8 mouse cellular contexts compared by ENCODE assay signal in the genomic region with DNA sequence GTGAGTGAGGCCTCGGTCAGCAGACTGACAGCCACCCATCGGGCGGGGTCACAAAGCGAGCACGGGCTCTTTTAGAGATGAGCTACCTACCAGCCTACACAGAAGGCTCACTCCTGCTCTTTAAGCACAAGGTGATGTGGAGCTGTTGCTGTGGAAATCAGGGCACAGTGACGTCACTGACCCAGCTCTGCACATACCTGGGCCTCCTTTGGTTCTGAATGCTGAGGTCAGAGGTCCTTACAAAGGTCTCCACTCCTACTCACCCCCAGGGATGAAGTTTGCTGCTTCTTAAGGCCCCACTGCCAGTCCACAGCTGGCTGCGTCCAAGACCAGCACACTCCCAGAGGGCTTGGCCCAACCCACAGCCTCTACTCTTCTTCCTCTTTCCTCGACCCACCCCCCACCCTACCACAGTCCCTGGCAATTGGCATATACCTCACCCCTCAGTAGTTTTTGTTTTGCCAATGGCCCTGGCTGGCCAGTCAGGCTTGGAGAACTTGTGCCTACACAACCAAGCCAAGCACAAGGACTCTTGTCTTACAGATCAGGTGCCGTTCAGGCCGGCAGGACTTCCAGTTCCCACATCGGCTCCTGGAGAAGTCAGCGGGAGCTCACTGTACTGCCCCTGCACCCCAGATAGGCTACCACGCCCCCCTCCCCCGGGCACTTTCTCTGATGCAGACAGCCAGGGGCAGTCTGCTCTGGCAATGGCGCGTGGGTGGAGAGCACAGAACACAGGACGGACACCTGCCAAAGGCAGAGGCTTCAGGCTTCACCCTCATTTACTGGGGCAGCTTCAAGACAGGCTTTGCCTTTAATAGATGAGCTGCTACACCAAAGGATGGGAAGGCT. TPM values are rescaled to one million over a fixed set of nuclear protein-coding genes. Genes with fewer than 3 reads are reported as not detected.
DNase-seq lines count a peak whose midpoint lies in the region; ATAC-seq and TF ChIP-seq lines count a peak whose summit lies in the region.

No protein-coding gene starts in this region.

- no peak for DNase-seq in layer of hippocampus, adult 2 months (ENCODE audit: low spot score in 2 of 2)
- no peak for DNase-seq in layer of hippocampus, adult 8-10 months (ENCODE audit: low spot score in 2 of 2)
- peak; percentile 59 for DNase-seq in urinary bladder, postnatal 14 days (ENCODE audit: low spot score)
- no peak for DNase-seq in urinary bladder, postnatal 4 days (ENCODE audit: low spot score in 2 of 2)
- no peak for DNase-seq in gastrocnemius, adult 18-20 months (ENCODE audit: low spot score)
- DNase-seq in frontal cortex, postnatal 25 days (ENCODE audit: low spot score in 2 of 2) = no peak

- peak overlapping the region; percentile 78 for H3K27ac ChIP-seq in layer of hippocampus, adult 2 months
- peak overlapping the region; percentile 46 for H3K27ac ChIP-seq in intestine, embryonic 16.5 days (ENCODE audit: low read length)

- no peaks in the 10 kb centered on the region for H3K9me3 ChIP-seq in intestine, embryonic 16.5 days (ENCODE audit: control insufficient read depth, low read length)

- peak overlapping the region; percentile 27; the same call in 1 of the 2 replicates for H3K9ac ChIP-seq in intestine, embryonic 16.5 days (ENCODE audit: low read depth, low read length)

- no peak for TF ChIP-seq CTCF in layer of hippocampus, adult 2 months (conservative IDR thresholded peaks at IDR 0.05)

- no peak overlapping the region for H3K4me2 ChIP-seq in intestine, embryonic 16.5 days (ENCODE audit: low read depth, low read length)

- H3K4me3 ChIP-seq in layer of hippocampus, adult 2 months = no peak overlapping the region
- no peak overlapping the region for H3K4me3 ChIP-seq in intestine, embryonic 16.5 days (ENCODE audit: low read length)

- no peaks in the 10 kb centered on the region for H3K27me3 ChIP-seq in intestine, embryonic 16.5 days (replicated peaks; ENCODE audit: control insufficient read depth, insufficient read depth, low read length)

- peaks cover 44% of the 10 kb centered on the region for H3K4me1 ChIP-seq in intestine, embryonic 16.5 days (ENCODE audit: control insufficient read depth, insufficient read depth, low read length)

- WGBS in intestine, embryonic 16.5 days = 54% methylated on average over 17 of the region's 17 CpGs

- ATAC-seq in intestine, embryonic 16.5 days = peak; percentile 14
- no peak for ATAC-seq in megakaryocyte-erythroid progenitor cell, adult 5-6 weeks (replicated peaks; ENCODE audit: low FRiP score, low TSS enrichment, poor library complexity, severe bottlenecking)

- H3K36me3 ChIP-seq in intestine, embryonic 16.5 days (ENCODE audit: control insufficient read depth, insufficient read depth, low read length) = no peaks in the 10 kb centered on the region; the same call in 1 of the 2 replicates

RNA-seq across cellular contexts. Expression of a gene that starts 14.1 kb away (rescaled TPM):
- total RNA-seq in layer of hippocampus, adult 2 months (2021) = 100 to 1,000 TPM; 187 to 201 TPM
- 100 to 1,000 TPM; 160 to 168 (median 167) TPM for total RNA-seq in layer of hippocampus, adult 8-10 months (2022)
- 17.0 and 24.3 TPM in 2 replicates for polyA plus RNA-seq in intestine, embryonic 16.5 days (2015; fragmentation: Nextera tagmentation; extraction: Ambion mirVana)
- 26.7 and 32.2 TPM in 2 replicates for total RNA-seq in megakaryocyte-erythroid progenitor cell, adult 5-6 weeks (2014; fragmentation: Nextera tagmentation)
- total RNA-seq in megakaryocyte-erythroid progenitor cell, adult 5-6 weeks (2017) = 5.6 and 8.6 TPM in 2 replicates
- total RNA-seq in gastrocnemius, adult 18-20 months (2021) = 1 to 10 TPM; 4.1 to 5.4 TPM

RNA-seq across cellular contexts. Expression of a gene that starts 39.2 kb away (rescaled TPM):
- total RNA-seq in layer of hippocampus, adult 2 months (2021) = 10 to 100 TPM; 46.2 to 57.9 TPM
- 10 to 100 TPM; 48.7 to 69.6 (median 65.9) TPM for total RNA-seq in layer of hippocampus, adult 8-10 months (2022)
- polyA plus RNA-seq in intestine, embryonic 16.5 days (2015; fragmentation: Nextera tagmentation; extraction: Ambion mirVana) = 16.7 and 18.2 TPM in 2 replicates
- total RNA-seq in megakaryocyte-erythroid progenitor cell, adult 5-6 weeks (2014; fragmentation: Nextera tagmentation) = 23.0 and 24.6 TPM in 2 replicates
- 5.6 and 13.0 TPM in 2 replicates for total RNA-seq in megakaryocyte-erythroid progenitor cell, adult 5-6 weeks (2017)
- 1 to 10 TPM; 1.6 to 2.2 TPM for total RNA-seq in gastrocnemius, adult 18-20 months (2021)

RNA-seq across cellular contexts. Expression of a gene that starts 41.8 kb away (rescaled TPM):
- 10 to 100 TPM; 20.2 to 21.1 TPM for total RNA-seq in layer of hippocampus, adult 2 months (2021)
- total RNA-seq in layer of hippocampus, adult 8-10 months (2022) = 10 to 100 TPM; 19.6 to 24.3 (median 22.0) TPM
- 19.0 and 20.0 TPM in 2 replicates for polyA plus RNA-seq in intestine, embryonic 16.5 days (2015; fragmentation: Nextera tagmentation; extraction: Ambion mirVana)
- 24.7 and 25.7 TPM in 2 replicates for total RNA-seq in megakaryocyte-erythroid progenitor cell, adult 5-6 weeks (2014; fragmentation: Nextera tagmentation)
- 14.9 and 15.7 TPM in 2 replicates for total RNA-seq in megakaryocyte-erythroid progenitor cell, adult 5-6 weeks (2017)
- 1 to 10 TPM; 4.5 to 5.3 TPM for total RNA-seq in gastrocnemius, adult 18-20 months (2021)

RNA-seq across cellular contexts. Expression of a gene that starts 55.8 kb away (rescaled TPM):
- 10 to 100 TPM; 23.9 to 24.8 TPM for total RNA-seq in layer of hippocampus, adult 2 months (2021)
- 10 to 100 TPM; 18.1 to 25.0 (median 22.8) TPM for total RNA-seq in layer of hippocampus, adult 8-10 months (2022)
- polyA plus RNA-seq in intestine, embryonic 16.5 days (2015; fragmentation: Nextera tagmentation; extraction: Ambion mirVana) = 11.9 and 13.4 TPM in 2 replicates
- 17.6 and 38.9 TPM in 2 replicates for total RNA-seq in megakaryocyte-erythroid progenitor cell, adult 5-6 weeks (2014; fragmentation: Nextera tagmentation)
- total RNA-seq in megakaryocyte-erythroid progenitor cell, adult 5-6 weeks (2017) = 21.3 and 22.9 TPM in 2 replicates
- 1 to 10 TPM; 3.3 to 3.5 TPM for total RNA-seq in gastrocnemius, adult 18-20 months (2021)

Comparison
In these comparisons a context has a peak if more than half of its experiments do, and no peak if none do; other contexts are left out.
1. RNA of a gene that starts 14.1 kb away (total RNA-seq): 187 to 201 TPM in layer of hippocampus, adult 2 months and 160 to 168 TPM in layer of hippocampus, adult 8-10 months; 5.6 to 32.2 TPM in megakaryocyte-erythroid progenitor cell, adult 5-6 weeks and 4.1 to 5.4 TPM in gastrocnemius, adult 18-20 months; every median in the first group is over 4 times any median in the second.